Mouse (Mus musculus): Measurements from ENCODE around the gene Hoxb5. TPM values are rescaled to one million over a fixed set of nuclear protein-coding genes. Genes with fewer than 3 reads are reported as not detected.

Hoxb5 gene
- polyA plus RNA-seq, 1 experiment = 1.3 TPM

GRCm38 (mm10) chr11:96344878-96345159 lies 41.7 kb downstream of the Hoxb5 start:
- Histone ChIP-seq H3K4me3 (replicated peaks; ENCODE audit: control insufficient read depth, low read depth, low read length) (no peak overlapping the region), H3K4me1 (ENCODE audit: control insufficient read depth, insufficient read depth, low read length) (no peaks in the 10 kb centered on the region), H3K27ac (ENCODE audit: control insufficient read depth, insufficient read depth, low read depth, low read length, poor library complexity) (no peak overlapping the region)
- TF ChIP-seq POLR2A (IDR thresholded peaks at IDR 0.05; ENCODE audit: borderline replicate concordance, control insufficient read depth, low read depth, low read length) (no peak), CTCF (IDR thresholded peaks at IDR 0.05; ENCODE audit: control insufficient read depth, insufficient read depth, low read length) (no peak)
- WGBS = 89% methylated on average over 6 of the region's 6 CpGs

DNA sequence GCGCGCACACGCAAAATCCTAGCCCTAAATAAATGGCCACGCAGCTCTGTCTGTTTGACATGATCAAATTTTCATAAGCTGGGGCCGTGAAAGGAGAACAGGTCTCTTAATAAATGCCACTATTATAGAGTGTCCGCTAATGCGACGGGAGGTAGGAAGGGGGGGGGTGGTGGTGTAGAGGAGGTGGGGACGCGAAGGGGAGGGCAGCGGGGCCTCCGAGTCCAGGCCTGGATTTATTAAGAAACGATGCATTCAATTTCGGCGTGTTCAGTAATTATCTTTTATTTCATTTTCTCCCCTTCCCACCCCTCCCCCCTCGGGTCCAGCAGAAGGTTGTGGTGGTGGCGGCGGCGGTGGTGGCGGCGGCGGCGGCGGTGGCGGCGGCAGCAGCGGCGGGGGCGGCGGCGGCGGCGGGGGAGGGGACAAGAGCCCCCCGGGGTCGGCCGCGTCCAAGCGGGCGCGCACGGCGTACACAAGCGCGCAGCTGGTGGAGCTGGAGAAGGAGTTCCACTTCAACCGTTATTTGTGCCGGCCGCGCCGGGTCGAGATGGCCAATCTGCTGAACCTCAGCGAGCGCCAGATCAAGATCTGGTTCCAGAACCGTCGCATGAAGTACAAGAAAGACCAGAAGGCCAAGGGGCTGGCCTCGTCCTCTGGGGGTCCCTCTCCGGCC lies 42.2 kb downstream of the Hoxb5 start:
- TF ChIP-seq POLR2A (IDR thresholded peaks at IDR 0.05; ENCODE audit: borderline replicate concordance, control insufficient read depth, low read depth, low read length) (no peak), CTCF (IDR thresholded peaks at IDR 0.05; ENCODE audit: control insufficient read depth, insufficient read depth, low read length) (no peak)
- Histone ChIP-seq H3K4me3 (replicated peaks; ENCODE audit: control insufficient read depth, low read depth, low read length) (no peak overlapping the region), H3K27ac (ENCODE audit: control insufficient read depth, insufficient read depth, low read depth, low read length, poor library complexity) (no peak overlapping the region), H3K4me1 (ENCODE audit: control insufficient read depth, insufficient read depth, low read length) (no peaks in the 10 kb centered on the region)
- 74% methylated on average over 56 of the region's 56 CpGs for WGBS

DNA sequence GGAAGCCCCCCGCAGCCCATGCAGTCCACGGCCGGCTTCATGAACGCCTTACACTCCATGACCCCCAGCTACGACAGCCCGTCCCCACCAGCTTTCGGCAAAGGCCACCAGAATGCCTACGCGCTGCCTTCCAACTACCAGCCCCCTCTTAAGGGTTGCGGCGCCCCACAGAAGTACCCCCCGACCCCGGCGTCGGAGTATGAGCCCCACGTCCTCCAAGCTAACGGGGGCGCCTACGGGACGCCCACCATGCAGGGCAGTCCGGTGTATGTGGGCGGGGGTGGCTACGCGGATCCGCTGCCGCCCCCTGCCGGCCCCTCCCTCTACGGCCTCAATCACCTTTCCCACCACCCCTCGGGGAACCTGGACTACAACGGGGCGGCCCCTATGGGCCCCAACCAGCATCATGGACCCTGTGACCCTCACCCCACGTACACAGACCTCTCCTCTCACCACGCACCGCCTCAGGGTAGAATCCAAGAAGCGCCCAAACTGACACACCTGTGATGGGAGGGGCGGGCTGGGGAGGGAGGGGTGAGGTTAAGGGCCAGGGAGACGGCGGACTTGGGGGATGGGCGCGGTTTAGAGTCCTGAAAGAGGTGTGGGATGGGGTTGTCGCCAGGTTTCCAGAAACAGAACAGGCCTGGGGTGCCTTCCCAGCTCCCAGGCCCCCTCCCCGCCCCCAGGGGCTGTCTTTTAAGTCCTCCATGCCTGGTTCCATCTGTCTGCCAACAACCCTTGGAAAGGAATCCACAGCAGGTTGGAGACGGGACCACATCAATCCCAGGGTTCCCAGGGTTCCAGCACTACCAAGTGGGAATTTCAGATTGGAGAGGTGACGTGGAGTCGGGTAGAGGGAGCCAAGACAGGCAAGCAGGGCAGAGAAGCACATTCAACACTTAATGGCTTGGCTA lies 43.0 kb downstream of the Hoxb5 start:
- WGBS = 79% methylated on average over 45 of the region's 45 CpGs
- no peaks in the 10 kb centered on the region for H3K4me1 ChIP-seq (ENCODE audit: control insufficient read depth, insufficient read depth, low read length)
- no peak overlapping the region for H3K4me3 ChIP-seq (replicated peaks; ENCODE audit: control insufficient read depth, low read depth, low read length)
- TF ChIP-seq POLR2A (IDR thresholded peaks at IDR 0.05; ENCODE audit: borderline replicate concordance, control insufficient read depth, low read depth, low read length) (no peak), CTCF (IDR thresholded peaks at IDR 0.05; ENCODE audit: control insufficient read depth, insufficient read depth, low read length) (no peak)
- H3K27ac ChIP-seq (ENCODE audit: control insufficient read depth, insufficient read depth, low read depth, low read length, poor library complexity) = no peak overlapping the region

GRCm38 (mm10) chr11:96346916-96347520 lies 43.9 kb downstream of the Hoxb5 start:
- no peak overlapping the region for H3K4me3 ChIP-seq (replicated peaks; ENCODE audit: control insufficient read depth, low read depth, low read length)
- H3K4me1 ChIP-seq (ENCODE audit: control insufficient read depth, insufficient read depth, low read length) = no peaks in the 10 kb centered on the region
- WGBS = 77% methylated on average over 5 of the region's 5 CpGs
- TF ChIP-seq POLR2A (IDR thresholded peaks at IDR 0.05; ENCODE audit: borderline replicate concordance, control insufficient read depth, low read depth, low read length) (no peak), CTCF (IDR thresholded peaks at IDR 0.05; ENCODE audit: control insufficient read depth, insufficient read depth, low read length) (no peak)
- no peak overlapping the region for H3K27ac ChIP-seq (ENCODE audit: control insufficient read depth, insufficient read depth, low read depth, low read length, poor library complexity)

GRCm38 (mm10) chr11:96347717-96348116 lies 44.6 kb downstream of the Hoxb5 start:
- TF ChIP-seq CTCF (IDR thresholded peaks at IDR 0.05; ENCODE audit: control insufficient read depth, insufficient read depth, low read length) (no peak), POLR2A (IDR thresholded peaks at IDR 0.05; ENCODE audit: borderline replicate concordance, control insufficient read depth, low read depth, low read length) (no peak)

GRCm38 (mm10) chr11:96348141-96348928 lies 45.2 kb downstream of the Hoxb5 start:
- TF ChIP-seq CTCF (IDR thresholded peaks at IDR 0.05; ENCODE audit: control insufficient read depth, insufficient read depth, low read length) (no peak), POLR2A (IDR thresholded peaks at IDR 0.05; ENCODE audit: borderline replicate concordance, control insufficient read depth, low read depth, low read length) (no peak)
- no peak overlapping the region for H3K27ac ChIP-seq (ENCODE audit: control insufficient read depth, insufficient read depth, low read depth, low read length, poor library complexity)

More at GRCm38 (mm10) chr11:96347717-96348116, 44.6 kb downstream of the Hoxb5 start:
- no peak overlapping the region for H3K4me3 ChIP-seq (replicated peaks; ENCODE audit: control insufficient read depth, low read depth, low read length)
- WGBS = 54% methylated on average over 4 of the region's 4 CpGs
- H3K27ac ChIP-seq (ENCODE audit: control insufficient read depth, insufficient read depth, low read depth, low read length, poor library complexity) = no peak overlapping the region
- H3K4me1 ChIP-seq (ENCODE audit: control insufficient read depth, insufficient read depth, low read length) = no peaks in the 10 kb centered on the region

GRCm38 (mm10) chr11:96348988-96349387 lies 45.9 kb downstream of the Hoxb5 start:
- H3K4me3 ChIP-seq (replicated peaks; ENCODE audit: control insufficient read depth, low read depth, low read length) = no peak overlapping the region
- 76% methylated on average over 3 of the region's 3 CpGs for WGBS
- H3K4me1 ChIP-seq (ENCODE audit: control insufficient read depth, insufficient read depth, low read length) = no peaks in the 10 kb centered on the region
- no peak overlapping the region for H3K27ac ChIP-seq (ENCODE audit: control insufficient read depth, insufficient read depth, low read depth, low read length, poor library complexity)
- TF ChIP-seq POLR2A (IDR thresholded peaks at IDR 0.05; ENCODE audit: borderline replicate concordance, control insufficient read depth, low read depth, low read length) (no peak), CTCF (IDR thresholded peaks at IDR 0.05; ENCODE audit: control insufficient read depth, insufficient read depth, low read length) (no peak)

More at GRCm38 (mm10) chr11:96348141-96348928, 45.2 kb downstream of the Hoxb5 start:
- no peaks in the 10 kb centered on the region for H3K4me1 ChIP-seq (ENCODE audit: control insufficient read depth, insufficient read depth, low read length)
- WGBS = 62% methylated on average over 21 of the region's 21 CpGs
- no peak overlapping the region for H3K4me3 ChIP-seq (replicated peaks; ENCODE audit: control insufficient read depth, low read depth, low read length)

Measured in bone marrow, adult 2 months (tissue).